Mouse (Mus musculus) left cerebral cortex, adult 6 months (tissue): ENCODE data around the gene Cd70. TPM values are rescaled to one million over a fixed set of nuclear protein-coding genes. Genes with fewer than 3 reads are reported as not detected.

Experiments
- long read RNA-seq, 2 experiments: library from polyadenylated mRNA; unstranded; transcript quantifications; one replicate each; pipeline ENCODE4 v2.0.0; 2019 to 2020
- polyA plus RNA-seq: library from polyadenylated mRNA; unstranded; fragments of <200 nt; fragmentation: Nextera tagmentation; gene quantifications from 2 replicates; pipeline ENCODE4 v1.2.3, GENCODE M21; 2021

Cd70 gene
- 0.33 and 0.42 TPM in 2 replicates for polyA plus RNA-seq
- long read RNA-seq, experiment 1 = 0 reads
- long read RNA-seq, experiment 2 = 0 reads

DNA sequence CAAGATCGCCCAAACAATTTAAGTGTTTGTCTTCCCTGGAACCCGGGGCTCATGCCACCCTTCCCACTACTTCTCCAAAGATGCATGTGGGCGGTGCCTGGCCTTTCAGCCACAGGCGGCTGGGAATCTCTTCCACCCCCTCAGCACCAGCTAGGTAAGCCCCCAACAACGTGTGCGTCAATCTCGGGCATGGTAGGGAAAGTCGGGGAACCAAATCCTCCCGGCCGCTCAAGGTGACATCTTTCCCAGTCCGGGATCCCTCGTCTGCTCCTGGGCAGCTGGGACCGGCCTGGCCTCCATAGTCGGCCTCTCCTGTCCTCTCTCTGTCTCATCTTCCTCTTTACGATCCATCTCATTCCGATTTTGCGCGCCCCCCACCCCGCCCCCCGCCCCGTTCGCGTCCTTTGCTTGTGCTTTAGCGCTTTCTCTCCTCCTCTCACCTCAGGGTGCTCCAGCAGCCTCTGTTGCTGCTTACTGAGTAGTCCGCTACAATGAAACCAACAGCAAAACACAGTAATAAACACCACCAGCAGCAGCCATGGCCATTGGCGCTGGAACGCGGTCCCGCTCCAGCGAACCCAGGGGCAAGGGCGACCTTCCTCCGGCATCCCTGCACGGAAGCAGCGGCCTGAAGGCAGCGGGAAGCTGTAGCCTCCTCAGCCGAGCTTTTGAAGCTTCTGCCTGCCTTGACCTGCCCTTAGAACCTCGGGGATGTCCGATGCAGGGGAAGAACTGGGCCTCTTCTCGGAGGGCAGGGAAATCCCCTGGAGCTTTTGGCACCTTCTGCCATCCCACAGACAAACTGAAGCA is at the start of gene Cd70:
TSS of gene Cd70 (minus strand) at position 784 of the 810 bp plus-strand sequence.

GRCm38 (mm10) chr17:57194041-57194507 is 44.5 kb upstream of the Cd70 start, which contains the start of gene Tnfsf14:
Gene Tnfsf14, minus strand, starts transcription at chr17:57194177.

DNA sequence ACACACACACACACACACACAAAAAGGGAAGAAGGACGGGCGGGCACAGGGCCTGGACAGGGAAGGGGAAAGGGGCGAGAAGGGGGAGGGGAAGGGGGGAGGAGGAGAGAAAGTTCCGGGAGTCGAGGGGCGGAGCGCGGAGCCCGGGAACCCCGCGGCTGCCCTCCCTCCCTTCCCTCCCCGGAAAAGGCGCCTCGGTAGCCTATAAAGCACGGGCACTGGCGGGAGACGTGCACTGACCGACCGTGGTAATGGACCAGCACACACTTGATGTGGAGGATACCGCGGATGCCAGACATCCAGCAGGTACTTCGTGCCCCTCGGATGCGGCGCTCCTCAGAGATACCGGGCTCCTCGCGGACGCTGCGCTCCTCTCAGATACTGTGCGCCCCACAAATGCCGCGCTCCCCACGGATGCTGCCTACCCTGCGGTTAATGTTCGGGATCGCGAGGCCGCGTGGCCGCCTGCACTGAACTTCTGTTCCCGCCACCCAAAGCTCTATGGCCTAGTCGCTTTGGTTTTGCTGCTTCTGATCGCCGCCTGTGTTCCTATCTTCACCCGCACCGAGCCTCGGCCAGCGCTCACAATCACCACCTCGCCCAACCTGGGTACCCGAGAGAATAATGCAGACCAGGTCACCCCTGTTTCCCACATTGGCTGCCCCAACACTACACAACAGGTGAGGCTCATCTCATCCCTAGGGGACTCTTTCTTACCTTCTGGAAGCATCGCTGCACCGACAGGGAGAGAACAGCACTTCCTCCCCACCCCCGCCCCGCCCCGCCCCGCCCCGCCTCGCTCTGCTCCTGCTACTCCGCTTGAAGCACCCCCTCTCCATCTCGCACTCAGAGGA is 44.2 kb downstream of the Cd70 start, which contains the start of gene Tnfsf9:
TSS of gene Tnfsf9 (plus strand) at position 145 of the 854 bp plus-strand sequence.

Other genes starting within 250 kb of the Cd70 start
- 4.6 and 11.4 TPM in 2 replicates for gene Mllt1, start 214.4 kb downstream of the Cd70 start, polyA plus RNA-seq
- not detected in 2 replicates for gene Acer1, start 167.7 kb downstream of the Cd70 start, polyA plus RNA-seq
- 172 and 205 TPM in 2 replicates for gene Clpp, start 159.5 kb downstream of the Cd70 start, polyA plus RNA-seq
- gene Alkbh7, start 152.4 kb downstream of the Cd70 start, polyA plus RNA-seq = 62.5 and 64.6 TPM in 2 replicates
- not detected in 2 replicates for gene Pspn, start 149.8 kb downstream of the Cd70 start, polyA plus RNA-seq
- 63.0 and 79.7 TPM in 2 replicates for gene Gtf2f1, start 138.5 kb downstream of the Cd70 start, polyA plus RNA-seq
- gene Gm17949, start 138.3 kb downstream of the Cd70 start, polyA plus RNA-seq = not detected in 2 replicates
- 3.1 and 6.7 TPM in 2 replicates for gene Khsrp, start 118.3 kb downstream of the Cd70 start, polyA plus RNA-seq
- not detected in 2 replicates for gene Slc25a41, start 108.1 kb downstream of the Cd70 start, polyA plus RNA-seq
- gene Crb3, start 90.7 kb downstream of the Cd70 start, polyA plus RNA-seq = 1.4 and 1.5 TPM in 2 replicates
- 31.3 and 177 TPM in 2 replicates for gene Slc25a23, start 89.9 kb downstream of the Cd70 start, polyA plus RNA-seq
- 0.29 and 0.58 TPM in 2 replicates for gene Dennd1c, start 71.3 kb downstream of the Cd70 start, polyA plus RNA-seq
- 603 and 657 TPM in 2 replicates for gene Tubb4a, start 62.0 kb downstream of the Cd70 start, polyA plus RNA-seq
- 0.77 and 0.92 TPM in 2 replicates for gene Tnfsf9, start 44.5 kb downstream of the Cd70 start, polyA plus RNA-seq
- not detected in 2 replicates for gene Tnfsf14, start 44.4 kb upstream of the Cd70 start, polyA plus RNA-seq
- gene C3, start 78.4 kb upstream of the Cd70 start, polyA plus RNA-seq = 0.19 and 0.49 TPM in 2 replicates
- 23.5 TPM in 2 replicates for gene Gpr108, start 98.7 kb upstream of the Cd70 start, polyA plus RNA-seq
- 3.4 and 3.6 TPM in 2 replicates for gene Trip10, start 99.7 kb upstream of the Cd70 start, polyA plus RNA-seq
- gene Vav1, start 129.3 kb upstream of the Cd70 start, polyA plus RNA-seq = 1.8 TPM in 2 replicates
- 4.5 and 5.6 TPM in 2 replicates for gene Adgre1, start 208.9 kb upstream of the Cd70 start, polyA plus RNA-seq